Mouse (Mus musculus): ENCODE results near the gene Adamtsl1.

Gene Adamtsl1

DNA sequence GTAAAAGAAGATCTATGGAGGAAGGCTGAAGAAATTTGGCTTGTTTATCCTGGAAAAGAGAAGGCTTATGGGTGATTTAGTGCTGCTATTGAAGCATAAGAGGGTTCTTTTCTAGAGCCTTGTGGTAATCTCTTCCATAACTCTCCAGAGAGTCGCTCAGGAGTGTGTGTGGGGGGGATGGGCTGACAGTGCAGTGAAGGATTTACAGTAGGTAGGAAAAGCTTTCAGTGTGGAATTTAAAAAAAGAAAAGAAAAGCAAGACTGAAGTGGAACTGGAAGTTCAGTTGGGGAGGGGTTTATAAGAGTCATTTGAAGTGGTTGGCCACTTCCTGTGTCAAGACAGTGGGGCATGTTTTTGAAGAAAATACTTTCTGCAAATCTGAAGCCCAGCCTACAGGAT is 155.8 kb downstream of the Adamtsl1 start:
- DNase-seq (ENCODE audit: low spot score in 2 of 2) = no peak

DNA sequence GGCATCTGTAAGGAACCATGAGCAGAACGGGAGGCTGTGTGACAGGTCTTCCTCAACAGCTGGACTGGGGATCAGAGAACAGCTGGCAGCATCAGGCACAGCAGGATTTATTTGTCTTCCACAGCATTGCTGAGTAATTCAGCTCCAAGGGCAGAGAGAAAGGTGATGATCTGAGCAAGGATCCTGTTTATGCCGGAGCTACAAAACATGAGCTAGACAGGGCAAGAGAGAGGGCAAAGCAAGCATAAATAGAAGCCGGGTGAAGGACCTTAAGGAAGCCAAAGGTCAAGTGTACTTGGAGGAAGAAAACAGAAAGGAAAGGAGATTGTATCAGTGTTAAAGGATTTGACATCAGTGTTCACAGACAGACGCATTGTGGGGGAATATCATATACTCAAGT is 158.3 kb downstream of the Adamtsl1 start:
- no peak for DNase-seq (ENCODE audit: low spot score in 2 of 2)

GRCm38 (mm10) chr4:85677621-85678020 is 163.6 kb downstream of the Adamtsl1 start:
- no peak for DNase-seq (ENCODE audit: low spot score in 2 of 2)

DNA sequence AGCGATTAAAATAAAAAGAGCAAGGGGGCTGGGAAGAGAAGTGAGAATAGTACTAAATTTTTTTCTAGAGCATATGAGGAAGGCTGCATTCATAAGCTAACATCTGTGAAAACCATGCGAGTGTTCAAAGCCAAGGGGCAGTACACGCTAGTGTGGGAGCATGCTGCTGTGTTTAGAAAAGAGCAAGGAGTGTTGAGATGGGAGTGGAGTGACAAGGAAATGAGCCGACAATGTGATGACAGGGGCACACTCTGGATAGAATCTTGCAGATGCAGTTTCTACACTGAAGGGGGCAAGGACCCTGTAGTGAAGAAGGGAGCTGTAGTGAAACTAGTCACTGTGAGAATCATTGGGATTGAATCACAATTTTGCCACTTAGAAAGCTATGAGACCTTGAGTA is 172.2 kb downstream of the Adamtsl1 start:
- DNase-seq (ENCODE audit: low spot score in 2 of 2) = no peak

DNA sequence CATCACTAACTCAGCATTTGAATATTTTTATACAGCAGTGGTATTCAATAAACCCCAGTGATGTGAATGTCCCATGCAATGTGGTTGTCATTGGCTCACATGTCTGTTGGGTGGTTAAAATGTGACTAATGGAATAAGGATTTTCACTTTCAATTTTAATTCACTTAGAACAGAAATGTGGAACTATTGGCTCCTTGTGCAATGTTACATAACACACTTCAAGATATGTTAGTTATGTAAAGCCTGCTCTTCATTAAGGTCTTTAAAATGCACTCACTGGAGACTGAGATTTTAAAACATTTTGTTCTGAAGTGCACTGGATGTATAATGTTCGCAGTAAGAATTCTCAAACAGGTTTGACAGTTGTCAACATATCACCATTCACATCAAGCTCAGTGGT is 181.3 kb downstream of the Adamtsl1 start:
- DNase-seq (ENCODE audit: low spot score in 2 of 2) = no peak

- DNase-seq (ENCODE audit: low spot score in 2 of 2) = no peak
Measured at GRCm38 (mm10) chr4:85707352-85708057, 193.5 kb downstream of the Adamtsl1 start.

- DNase-seq (ENCODE audit: low spot score in 2 of 2) = no peak
Measured at GRCm38 (mm10) chr4:85709636-85710035, 195.7 kb downstream of the Adamtsl1 start.

- no peak for DNase-seq (ENCODE audit: low spot score in 2 of 2)
Measured at GRCm38 (mm10) chr4:85724999-85725398, 211.0 kb downstream of the Adamtsl1 start.

DNA sequence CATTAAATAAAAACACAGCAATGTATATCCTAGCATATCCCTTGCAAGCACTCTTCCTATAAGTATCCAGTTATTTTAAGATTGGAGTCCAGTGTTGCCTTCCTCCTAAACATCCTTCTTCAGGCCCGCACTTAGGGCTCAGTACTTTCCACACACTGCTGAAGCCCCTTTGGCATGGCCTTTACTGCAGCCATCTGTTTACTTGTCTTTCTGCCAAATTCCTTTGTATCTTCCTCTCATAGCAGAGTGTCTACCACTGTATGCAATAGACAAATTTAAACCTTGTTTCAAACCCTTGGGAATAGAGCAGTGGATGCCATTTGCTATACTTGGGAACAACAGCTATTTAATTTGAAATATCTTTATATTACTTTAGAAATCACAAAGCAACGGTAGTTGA is 213.8 kb downstream of the Adamtsl1 start:
- DNase-seq (ENCODE audit: low spot score in 2 of 2) = no peak

GRCm38 (mm10) chr4:85728416-85728815 is 214.4 kb downstream of the Adamtsl1 start:
- DNase-seq (ENCODE audit: low spot score in 2 of 2) = no peak

DNA sequence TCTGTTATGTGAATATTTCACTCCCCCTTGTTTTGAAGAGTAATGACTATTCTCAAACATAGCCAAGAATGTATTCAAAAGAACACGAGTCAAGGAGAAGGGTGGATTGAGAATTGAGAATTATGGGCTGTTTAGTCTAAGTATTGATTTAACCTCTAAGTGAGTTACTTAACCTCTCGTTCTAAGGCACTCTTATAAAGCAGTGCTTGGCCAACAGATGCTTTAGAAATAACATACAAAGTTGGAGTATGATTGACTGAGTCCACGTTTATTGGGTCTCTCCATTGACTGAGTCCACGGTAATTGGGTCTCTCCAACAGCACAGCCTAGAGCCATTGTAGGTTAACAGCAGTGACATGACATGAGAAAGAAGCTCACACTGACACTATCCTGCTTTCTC is 226.5 kb downstream of the Adamtsl1 start:
- no peak for DNase-seq (ENCODE audit: low spot score in 2 of 2)

- DNase-seq (ENCODE audit: low spot score in 2 of 2) = no peak
Measured at GRCm38 (mm10) chr4:85741825-85742391, 227.9 kb downstream of the Adamtsl1 start.

GRCm38 (mm10) chr4:85743427-85743826 is 229.5 kb downstream of the Adamtsl1 start:
- no peak for DNase-seq (ENCODE audit: low spot score in 2 of 2)

GRCm38 (mm10) chr4:85762684-85763083 is 248.7 kb downstream of the Adamtsl1 start:
- no peak for DNase-seq (ENCODE audit: low spot score in 2 of 2)

DNA sequence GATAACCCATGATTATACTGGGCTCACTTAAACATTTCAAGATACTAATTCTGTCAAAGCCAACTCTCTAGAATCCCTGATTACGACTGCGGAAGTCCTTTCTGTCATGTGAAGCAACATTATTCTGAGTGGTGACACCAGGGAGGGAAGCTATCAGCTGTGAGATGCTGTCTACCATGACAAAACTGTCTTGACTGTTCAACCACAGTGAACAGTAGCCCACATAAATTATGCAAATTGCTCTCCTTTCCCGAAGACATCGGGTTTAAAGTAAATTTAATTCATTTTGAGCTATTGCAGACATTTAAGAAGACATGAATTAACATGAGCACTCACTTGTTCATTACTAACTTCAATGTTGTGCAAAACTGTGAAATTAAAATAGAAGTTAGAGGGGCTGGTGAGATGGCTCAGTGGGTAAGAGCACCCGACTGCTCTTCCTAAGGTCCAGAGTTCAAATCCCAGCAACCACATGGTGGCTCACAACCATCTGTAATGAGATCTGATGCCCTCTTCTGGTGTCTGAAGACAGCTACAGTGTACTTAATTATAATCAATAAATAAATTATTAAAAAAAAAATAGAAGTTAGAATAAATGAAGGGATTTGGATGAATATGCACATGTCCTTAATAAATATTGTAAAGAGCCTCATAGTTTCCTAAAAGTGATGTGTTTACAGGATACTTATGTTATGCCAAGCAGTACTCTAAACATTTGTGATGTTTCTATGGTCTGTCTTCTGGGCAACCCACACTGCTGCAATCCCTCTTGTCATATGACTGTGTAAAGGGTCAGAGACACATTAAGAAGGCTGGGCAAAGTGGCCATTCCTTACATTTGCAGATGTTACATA is 249.4 kb downstream of the Adamtsl1 start:
- no peak for DNase-seq (ENCODE audit: low spot score in 2 of 2)

- DNase-seq (ENCODE audit: low spot score in 2 of 2) = no peak
Measured at GRCm38 (mm10) chr4:85764015-85764450, 250.1 kb downstream of the Adamtsl1 start.

- DNase-seq (ENCODE audit: low spot score in 2 of 2) = no peak
Measured at GRCm38 (mm10) chr4:85764476-85764875, 250.5 kb downstream of the Adamtsl1 start.

DNA sequence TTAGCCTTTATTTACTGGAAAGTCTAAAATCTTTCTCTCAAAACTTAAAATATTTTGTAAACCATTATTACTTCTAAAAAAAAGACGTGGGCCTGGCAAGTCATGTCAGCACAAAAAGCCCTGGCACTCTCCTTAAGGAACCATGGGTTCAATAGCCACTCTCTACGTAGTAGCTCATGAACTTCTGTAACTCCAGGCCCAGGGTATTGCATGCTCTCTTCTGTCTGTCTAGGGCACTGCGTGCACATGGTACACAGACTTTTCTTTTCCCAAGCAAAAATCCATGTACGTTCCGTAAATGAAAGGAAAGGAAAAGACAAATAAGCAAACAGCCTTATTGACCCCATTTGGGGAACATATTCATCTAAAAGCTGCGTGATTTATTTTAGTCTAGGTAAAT is 253.7 kb downstream of the Adamtsl1 start:
- DNase-seq (ENCODE audit: low spot score in 2 of 2) = no peak

GRCm38 (mm10) chr4:85768107-85768506 is 254.1 kb downstream of the Adamtsl1 start:
- DNase-seq (ENCODE audit: low spot score in 2 of 2) = no peak

DNA sequence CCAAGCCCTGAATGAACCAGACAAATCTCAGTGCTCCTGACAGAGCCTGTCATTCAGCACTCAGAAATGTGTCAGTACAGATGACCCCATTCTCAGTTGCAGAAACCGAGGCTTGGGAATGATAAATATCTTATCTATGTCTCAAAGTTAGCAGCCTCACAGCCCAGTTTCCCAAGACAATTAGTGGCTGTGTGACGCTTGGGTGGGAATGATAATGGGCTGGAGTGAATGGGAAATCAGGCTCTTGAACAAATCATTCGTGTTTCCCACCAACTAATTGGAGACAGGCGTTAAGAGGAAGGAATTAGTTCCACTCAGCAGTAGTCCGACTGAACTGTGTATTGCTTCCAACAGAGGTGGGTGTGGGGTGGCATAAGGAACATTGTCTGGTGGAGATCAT is 268.5 kb downstream of the Adamtsl1 start:
- no peak for DNase-seq (ENCODE audit: low spot score in 2 of 2)

GRCm38 (mm10) chr4:85783768-85784379 is 269.9 kb downstream of the Adamtsl1 start:
- no peak for DNase-seq (ENCODE audit: low spot score in 2 of 2)

DNA sequence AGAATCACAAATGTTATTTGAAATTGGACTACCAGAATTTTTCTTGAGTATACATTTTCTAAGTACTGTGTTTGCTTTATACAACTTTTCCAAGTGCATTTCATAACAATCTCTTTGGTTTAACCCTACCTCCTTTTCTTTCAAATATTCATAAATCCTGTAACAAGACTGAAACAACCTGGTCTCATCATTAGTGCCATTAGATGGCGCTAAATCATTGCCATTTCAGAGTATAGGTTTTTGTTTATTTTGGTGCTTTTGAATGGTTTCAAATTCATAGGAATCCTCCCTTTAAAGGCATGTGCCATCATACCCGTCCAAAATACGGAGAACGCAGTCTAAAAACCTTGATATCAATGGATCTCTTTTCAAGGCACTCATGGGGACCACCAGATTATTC is 270.5 kb downstream of the Adamtsl1 start:
- no peak for DNase-seq (ENCODE audit: low spot score in 2 of 2)

Data from spleen, postnatal 36 days (tissue).